Mouse (Mus musculus) lung, adult 2 months (tissue): ENCODE results near the gene Epx. TPM values are rescaled to one million over a fixed set of nuclear protein-coding genes. Genes with fewer than 3 reads are reported as not detected.

Experiments used
- DNase-seq: peaks from one replicate; pipeline ENCODE4 v3.0.0; 2022
- H3K4me1 ChIP-seq: fragments of 200-500 bp; 2 replicates; pipeline ENCODE4 v1.6.1; 2011; ENCODE audit warnings: low read length; ENCODE audit not compliant: control insufficient read depth, insufficient read depth
- H3K4me3 ChIP-seq: fragments of 200-500 bp; replicated peaks from 2 replicates; pipeline ENCODE3; 2011; ENCODE audit warnings: low read depth, mild to moderate bottlenecking, control low read depth, low read length; ENCODE audit errors: extremely low read depth
- CTCF ChIP-seq: fragments of 200-500 bp; IDR thresholded peaks from 2 replicates; pipeline ENCODE4 v1.5.1; 2011; ENCODE audit warnings: mild to moderate bottlenecking, low read length, control low read depth; ENCODE audit not compliant: insufficient read depth
- POLR2A ChIP-seq: fragments of 200-500 bp; IDR thresholded peaks from 2 replicates; pipeline ENCODE4 v1.6.1; 2011; ENCODE audit warnings: low read depth, mild to moderate bottlenecking, control low read depth, low read length, borderline replicate concordance; ENCODE audit errors: extremely low read depth
- WGBS: fragments of 180-500 bp; shearing (Covaris S2); methylation state at CpG from one replicate; pipeline ENCODE4 v1.1.7; 2018; 5-methylcytosine and 5-hydroxymethylcytosine counted together
- polyA plus RNA-seq: library from polyadenylated mRNA; depleted of rRNA; stranded (reverse); fragments of >200 nt; gene quantifications from 2 replicates; pipeline ENCODE4 v1.2.3, GENCODE M21; 2012; rRNA removed

Gene Epx
- 0.24 TPM in 1 of 2 replicates, not detected in the other for polyA plus RNA-seq

DNA sequence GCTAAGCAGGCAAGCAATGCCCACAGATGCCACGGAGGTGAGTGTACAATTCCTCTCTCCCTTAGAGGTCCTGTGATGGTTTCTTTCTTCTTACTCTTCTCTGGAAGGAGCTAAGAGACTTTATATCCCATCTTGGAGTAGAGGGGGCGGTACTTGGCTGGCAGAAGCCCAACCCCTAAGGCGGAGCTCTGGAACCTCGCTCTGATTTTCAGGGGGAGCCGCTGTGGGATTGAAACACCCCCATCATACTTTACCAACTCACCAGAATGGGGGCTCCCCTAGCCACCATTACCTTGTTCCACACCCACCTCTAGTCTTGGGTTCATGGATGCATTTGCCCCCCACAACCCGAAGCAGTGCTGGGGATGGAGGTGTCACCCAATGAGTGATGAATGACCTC, at the start of gene Epx:
TSS of gene Epx (minus strand) at position 101 of the 400 bp plus-strand sequence.
- no peak for DNase-seq
- TF ChIP-seq CTCF: no peak
- no peak for TF ChIP-seq POLR2A
- WGBS: 75% methylated on average over 6 of the region's 6 CpGs
- no peaks in the 10 kb centered on the region for H3K4me1 ChIP-seq
- H3K4me3 ChIP-seq: no peak within 1 kb of the TSS

DNA sequence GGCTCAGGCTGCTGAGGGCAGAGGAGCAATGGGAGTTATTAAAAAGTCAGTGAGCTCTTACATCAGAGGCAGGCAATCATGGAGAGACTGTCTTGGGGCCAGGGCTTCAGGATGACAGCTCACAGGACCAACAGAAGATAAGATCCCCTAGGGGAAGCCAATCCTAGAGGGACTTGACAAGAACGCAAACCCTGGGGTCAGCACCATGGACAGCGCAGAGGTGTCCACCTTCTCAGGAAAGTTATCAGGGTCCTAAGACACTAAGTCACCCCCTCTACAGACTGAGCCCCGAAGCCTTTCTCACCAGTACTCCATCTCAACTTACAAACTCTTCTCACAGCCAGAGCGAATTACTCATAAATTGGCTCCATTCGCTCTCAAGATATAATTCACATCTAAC, 45.6 kb upstream of the Epx start, which contains the start of gene Olfr464:
TSS of gene Olfr464 (minus strand) at position 2 of the 400 bp plus-strand sequence.
- 28% methylated on average over 5 of the region's 5 CpGs for whole genome bisulfite sequencing
- no peak for DNase-seq
- TF ChIP-seq CTCF (no peak), POLR2A (no peak)
- Histone ChIP-seq H3K4me1 (no peaks in the 10 kb centered on the region), H3K4me3 (no peak within 1 kb of the TSS)

DNA sequence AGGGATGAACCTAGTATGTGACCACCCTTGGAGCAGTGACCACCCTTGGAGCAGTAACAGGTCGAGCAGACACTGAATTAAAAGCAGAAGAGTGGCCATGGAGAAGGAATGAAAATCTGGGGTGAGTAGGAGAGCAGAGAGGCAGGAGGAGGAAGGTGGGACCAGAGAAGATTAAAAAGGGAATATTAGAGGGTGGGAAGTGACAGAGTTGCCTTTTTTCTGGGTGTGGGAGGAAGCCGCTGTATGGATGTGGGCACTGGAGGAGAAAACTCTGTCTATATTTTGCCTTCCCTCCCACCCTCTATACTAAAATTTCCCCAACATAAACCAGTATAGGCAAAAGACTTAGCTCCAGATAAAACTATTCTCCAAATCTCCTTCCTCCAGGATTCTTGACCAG, 45.0 kb upstream of the Epx start:
- Histone ChIP-seq H3K4me3 (no peak overlapping the region), H3K4me1 (no peaks in the 10 kb centered on the region)
- whole genome bisulfite sequencing: 59% methylated on average over 2 of the region's 2 CpGs
- DNase-seq: no peak
- TF ChIP-seq POLR2A (no peak), CTCF (no peak)

DNA sequence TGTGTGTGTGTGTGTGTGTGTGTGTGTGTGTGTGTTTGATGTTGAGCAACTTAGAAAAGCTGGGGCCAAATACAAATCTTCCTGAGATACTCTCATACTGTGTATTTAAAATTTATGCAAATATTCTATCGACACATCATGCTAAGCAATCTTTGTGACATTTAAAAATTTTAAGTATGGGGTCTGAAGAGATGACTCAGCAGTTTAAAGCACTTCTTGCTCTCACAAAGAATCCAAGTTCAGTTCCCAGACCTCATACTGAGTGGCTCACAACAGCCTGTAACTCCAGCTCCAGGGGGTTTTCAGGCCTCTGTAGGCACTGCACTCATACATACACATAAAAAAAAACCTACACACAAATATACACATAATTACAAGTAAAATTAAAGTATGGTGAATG, 40.7 kb upstream of the Epx start:
- no peak for TF ChIP-seq CTCF
- TF ChIP-seq POLR2A: no peak
- H3K4me1 ChIP-seq: no peaks in the 10 kb centered on the region
- 73% methylated on average over 1 of the region's 1 CpGs for WGBS
- DNase-seq: no peak
- H3K4me3 ChIP-seq: no peak overlapping the region

DNA sequence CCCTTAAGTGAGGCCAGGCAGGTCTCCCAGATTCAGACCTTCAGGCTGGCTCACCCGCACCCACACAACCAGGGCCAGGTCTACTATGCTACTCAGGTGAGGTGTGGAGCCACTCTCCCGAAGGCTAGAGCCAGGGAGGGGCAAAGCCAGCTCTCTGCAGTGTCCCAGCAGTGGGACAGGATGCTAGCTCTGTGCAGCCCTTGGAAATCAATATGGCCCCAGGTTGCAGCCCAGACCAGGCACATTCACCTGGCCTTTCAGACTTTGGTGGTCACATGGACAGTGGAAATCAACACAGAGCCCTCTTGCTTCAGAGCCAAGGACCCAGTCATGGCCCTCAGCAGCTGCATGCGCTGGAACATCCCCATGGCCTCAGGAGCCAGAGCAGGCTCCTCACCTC, 29.0 kb upstream of the Epx start:
- TF ChIP-seq POLR2A: no peak
- TF ChIP-seq CTCF: no peak

DNA sequence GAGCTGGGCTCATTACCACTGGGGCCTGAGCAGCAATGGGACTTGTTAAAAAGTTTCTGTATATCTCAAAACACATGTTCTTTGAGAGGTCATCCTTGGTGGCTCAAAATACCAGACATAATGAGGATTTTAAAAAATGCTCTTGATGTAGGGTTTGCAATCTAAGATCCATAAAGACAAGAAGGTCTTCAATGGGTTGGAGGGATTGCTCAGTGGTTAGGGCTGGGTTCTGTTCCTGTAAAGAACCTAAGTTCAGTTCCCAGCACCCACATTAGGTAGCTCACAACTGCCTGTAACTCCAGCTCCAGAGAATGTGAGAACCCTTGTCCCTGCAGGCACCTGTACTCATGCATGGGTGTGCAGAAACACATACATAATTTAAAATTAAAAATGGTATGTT, 22.0 kb upstream of the Epx start, which contains the start of gene Olfr463:
TSS of gene Olfr463 (minus strand) at position 101 of the 400 bp plus-strand sequence.
- no peak for DNase-seq
- no peak within 1 kb of the TSS for H3K4me3 ChIP-seq
- H3K4me1 ChIP-seq: no peaks in the 10 kb centered on the region
- TF ChIP-seq CTCF (no peak), POLR2A (no peak)

More for the DNA sequence above, 29.0 kb upstream of the Epx start:
- no peaks in the 10 kb centered on the region for H3K4me1 ChIP-seq
- H3K4me3 ChIP-seq: no peak overlapping the region
- WGBS: 65% methylated on average over 3 of the region's 3 CpGs
- DNase-seq: no peak

DNA sequence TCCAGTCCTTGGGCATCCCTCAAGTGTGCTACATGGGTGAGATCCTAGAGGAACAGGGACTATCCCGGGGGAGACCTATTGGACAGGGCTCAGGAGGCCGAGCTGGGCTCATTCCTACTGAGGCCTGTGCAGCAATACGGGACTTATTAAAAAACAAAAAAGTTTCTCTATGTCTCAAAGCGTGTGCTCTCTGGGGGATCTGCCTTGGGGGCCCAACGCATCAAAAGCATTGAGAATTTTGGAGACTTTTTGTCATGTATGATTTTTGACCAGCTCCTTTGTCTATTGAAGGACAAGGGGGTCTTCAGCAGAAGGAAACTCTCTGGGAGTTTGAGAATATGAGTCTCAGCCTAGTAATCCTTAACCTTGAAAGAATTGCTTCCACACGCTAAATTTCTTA, 16.8 kb upstream of the Epx start, which contains the start of gene Olfr462:
TSS of gene Olfr462 (minus strand) at position 101 of the 400 bp plus-strand sequence.
- 91% methylated on average over 6 of the region's 6 CpGs for WGBS
- TF ChIP-seq CTCF (no peak), POLR2A (no peak)
- no peak for DNase-seq
- no peak within 1 kb of the TSS for H3K4me3 ChIP-seq
- no peaks in the 10 kb centered on the region for H3K4me1 ChIP-seq

DNA sequence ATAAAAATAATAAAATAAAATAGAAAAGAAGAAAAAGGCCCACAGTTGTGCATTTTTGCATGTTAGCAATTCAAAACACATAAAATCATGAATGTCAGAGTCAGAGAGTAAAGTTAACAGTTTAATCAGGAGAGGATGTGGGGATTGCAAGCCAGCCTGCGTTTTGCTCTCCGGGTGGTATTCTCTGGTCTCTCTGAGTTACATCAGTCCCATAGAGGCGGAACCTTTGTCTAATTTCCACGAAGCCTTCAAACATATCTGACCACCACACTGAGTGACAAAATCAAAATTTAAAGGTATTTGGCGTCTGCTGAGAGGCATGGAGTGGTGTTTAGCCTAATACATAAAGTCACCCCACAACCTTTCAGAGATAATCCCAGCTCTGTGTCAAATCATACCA, 9.5 kb upstream of the Epx start:
- Histone ChIP-seq H3K4me3 (no peak overlapping the region), H3K4me1 (no peaks in the 10 kb centered on the region)
- WGBS: 72% methylated on average over 5 of the region's 5 CpGs
- DNase-seq: no peak
- TF ChIP-seq POLR2A (no peak), CTCF (no peak)

DNA sequence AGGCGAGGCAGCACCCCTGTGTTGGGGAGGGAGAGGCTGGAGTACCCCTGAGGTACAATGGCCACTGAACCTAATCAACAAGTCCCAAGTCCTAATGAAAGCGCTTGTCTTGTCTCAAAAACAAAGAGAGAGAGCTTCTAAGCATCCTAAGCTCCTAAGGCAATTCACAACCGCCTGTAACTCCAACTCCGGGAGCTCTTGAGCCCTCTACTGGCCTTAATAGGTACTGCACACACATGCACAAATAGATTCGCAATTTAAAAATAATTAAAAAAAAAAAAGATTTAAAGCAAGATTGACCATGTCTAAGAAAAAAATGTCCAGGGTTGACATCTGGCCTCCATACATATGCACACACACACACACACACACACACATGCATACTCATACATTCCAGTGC, 8.2 kb upstream of the Epx start:
- Histone ChIP-seq H3K4me3 (no peak overlapping the region), H3K4me1 (no peaks in the 10 kb centered on the region)
- TF ChIP-seq POLR2A (no peak), CTCF (no peak)
- WGBS: 38% methylated on average over 5 of the region's 5 CpGs
- DNase-seq: no peak

DNA sequence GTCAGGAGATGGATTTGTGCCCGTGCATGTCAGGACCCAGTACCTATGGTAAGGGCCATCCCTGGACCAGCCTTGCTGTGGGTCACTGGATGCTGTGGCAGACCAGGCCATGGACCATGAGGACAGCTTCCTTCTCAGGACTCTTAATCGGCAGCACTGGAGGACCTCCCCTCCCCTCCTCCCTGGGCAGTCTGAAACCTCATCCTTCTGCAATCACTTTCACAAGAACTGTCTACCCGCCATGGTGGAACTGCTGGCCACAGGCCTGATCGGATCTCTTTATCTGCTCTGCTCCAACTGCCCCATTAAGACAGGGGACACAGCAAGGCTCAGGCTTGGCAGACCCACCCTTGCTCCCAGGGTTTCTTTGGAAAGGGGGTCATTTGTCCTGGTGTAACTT, 6.4 kb upstream of the Epx start:
- no peak overlapping the region for H3K4me3 ChIP-seq
- H3K4me1 ChIP-seq: no peaks in the 10 kb centered on the region
- TF ChIP-seq POLR2A (no peak), CTCF (no peak)
- 55% methylated on average over 4 of the region's 4 CpGs for WGBS
- DNase-seq: no peak

DNA sequence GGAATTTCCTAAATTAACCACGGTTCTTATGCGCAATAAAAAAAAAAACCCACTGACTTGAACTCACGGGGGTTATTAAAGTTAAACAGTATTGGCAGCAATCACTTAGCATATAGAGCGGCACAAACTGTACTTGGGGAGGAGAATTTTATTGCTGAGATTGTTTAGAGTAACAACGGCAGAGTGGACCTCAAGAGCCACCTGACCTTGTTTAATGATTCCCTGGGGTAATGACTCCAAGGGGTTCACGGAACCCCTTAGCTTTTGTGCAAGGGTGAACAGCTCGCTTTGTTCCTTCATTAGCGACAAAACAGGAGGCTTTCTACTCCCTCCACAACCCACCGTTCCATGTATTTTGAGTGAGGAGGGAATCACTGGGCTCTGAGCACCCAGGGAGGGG, 4.5 kb upstream of the Epx start:
- H3K4me1 ChIP-seq: no peaks in the 10 kb centered on the region
- 63% methylated on average over 9 of the region's 9 CpGs for WGBS
- no peak for DNase-seq
- TF ChIP-seq CTCF: no peak
- no peak for TF ChIP-seq POLR2A
- no peak overlapping the region for H3K4me3 ChIP-seq
